Mouse (Mus musculus): ENCODE measurements around the gene Ap5m1. TPM values are rescaled to one million over a fixed set of nuclear protein-coding genes. Genes with fewer than 3 reads are reported as not detected.

The Ap5m1 gene
- 10 to 100 TPM; 15.3 to 17.8 TPM for total RNA-seq (2023)

GRCm38 (mm10) chr14:49065529-49066273 lies at the start of gene Ap5m1:
Gene Ap5m1, plus strand, starts transcription at chr14:49066097.

GRCm38 (mm10) chr14:49066274-49066823 lies 452 bp downstream of the Ap5m1 start, which contains the start of gene Exoc5:
Gene Exoc5, minus strand, starts transcription at chr14:49066653.

Other genes with a start within 250 kb of the Ap5m1 start
- gene Exoc5, start 556 bp downstream of the Ap5m1 start, total RNA-seq (2023), result 10 to 100 TPM; 33.8 to 35.0 TPM
- gene Naa30, start 106.1 kb downstream of the Ap5m1 start, total RNA-seq (2023), result 10 to 100 TPM; 13.5 to 15.3 TPM
- gene ccdc198, start 179.4 kb downstream of the Ap5m1 start, total RNA-seq (2023), result not detected